Mouse (Mus musculus) ES-E14 (cell line): ENCODE results near the gene Sgsh.

Experiments
- HCFC1 ChIP-seq: IDR thresholded peaks from 2 replicates; pipeline ENCODE4 v1.6.1; 2012; ENCODE audit warnings: low read length, inconsistent platforms, borderline replicate concordance; ENCODE audit not compliant: insufficient read depth
- ZNF384 ChIP-seq: IDR thresholded peaks from 2 replicates; pipeline ENCODE4 v1.6.1; 2012; ENCODE audit warnings: low read depth, low read length, inconsistent platforms

- TF ChIP-seq ZNF384: no peak
- no peak for TF ChIP-seq HCFC1
These were observed 20.1 kb upstream of the Sgsh start for GRCm38 (mm10) chr11:119375425-119375824.
